Mouse (Mus musculus): ENCODE measurements around the gene Cep63. TPM values are rescaled to one million over a fixed set of nuclear protein-coding genes. Genes with fewer than 3 reads are reported as not detected.

Gene Cep63
- total RNA-seq (2021) = 10 to 100 TPM; 31.1 TPM
- long read RNA-seq, experiment 1, full-length matches to known transcripts = 31 of 48 reads
- long read RNA-seq, experiment 1, partial matches to known transcripts = 2 of 48 reads
- long read RNA-seq, experiment 1, other reads (novel, unspliced or antisense) = 15 of 48 reads
- long read RNA-seq, experiment 2, full-length matches to known transcripts = 12 of 22 reads
- long read RNA-seq, experiment 2, partial matches to known transcripts = 1 of 22 reads
- long read RNA-seq, experiment 2, other reads (novel, unspliced or antisense) = 9 of 22 reads

DNA sequence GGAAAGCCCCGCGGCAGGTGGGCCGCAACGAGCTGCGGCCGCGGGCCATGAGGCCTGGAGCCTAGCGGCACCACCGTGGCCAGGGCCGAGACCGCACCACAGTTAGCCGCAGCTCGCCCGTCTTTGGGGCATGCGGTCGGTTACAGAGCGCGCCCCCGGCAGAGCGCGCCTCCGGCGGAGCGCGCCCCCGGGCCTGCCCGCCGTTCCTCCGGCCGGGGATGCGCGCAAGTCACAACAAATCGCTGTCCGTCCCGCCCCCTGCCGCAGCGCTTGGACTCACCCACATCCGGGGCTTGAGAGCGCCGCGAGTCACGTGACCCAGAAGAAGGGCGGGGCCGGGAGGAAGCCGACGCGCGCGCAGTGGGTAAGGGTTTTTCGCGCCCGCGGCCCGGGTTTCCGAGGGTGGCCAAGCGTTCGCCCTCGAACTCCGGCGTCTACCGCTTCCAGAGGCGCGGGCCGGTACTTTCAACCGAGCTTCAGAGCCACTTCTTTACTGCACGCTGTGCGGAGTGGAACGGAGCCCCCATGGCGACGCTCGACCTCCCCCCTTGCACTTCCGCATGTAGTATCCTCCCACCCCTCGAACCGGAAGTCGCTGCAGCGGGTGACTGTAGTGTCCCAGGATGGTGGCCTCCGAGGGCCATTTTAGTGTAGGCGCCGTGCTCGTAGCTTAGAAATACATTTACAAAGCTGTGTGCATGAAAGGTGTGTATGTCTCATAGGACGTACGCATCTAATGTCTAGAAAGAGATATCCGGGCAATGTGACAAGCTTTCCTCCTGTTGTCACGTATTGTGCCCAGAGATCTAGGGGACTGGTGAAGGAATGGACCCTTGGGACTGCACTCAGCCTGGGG, at the start of gene Cep63, which contains the start of gene Anapc13:
Cep63 (minus strand) TSS at position 552 of the 856 bp plus-strand sequence.
Anapc13 (plus strand) TSS at position 314 of the 856 bp plus-strand sequence.
- peak; percentile 99 for DNase-seq

DNA sequence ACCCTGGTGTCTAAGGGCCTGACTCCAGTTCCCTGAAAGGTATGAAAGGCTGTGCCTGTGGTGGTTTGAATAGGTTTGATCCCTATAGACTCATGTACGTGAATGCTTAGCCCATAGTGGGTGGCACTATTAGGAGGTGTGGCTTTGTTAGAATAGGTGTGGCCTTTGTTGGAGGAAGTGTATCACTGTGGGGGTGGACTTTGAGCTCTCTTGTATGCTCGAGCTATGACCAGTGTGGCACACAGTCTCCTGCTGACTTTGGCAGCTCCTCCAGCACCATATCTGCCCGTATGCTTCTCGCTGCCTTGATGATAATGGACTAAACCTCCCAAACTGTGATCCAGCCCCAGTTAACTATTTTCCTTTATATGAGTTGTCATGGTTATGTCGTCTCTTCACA, 49.6 kb upstream of the Cep63 start:
- DNase-seq = no peak

DNA sequence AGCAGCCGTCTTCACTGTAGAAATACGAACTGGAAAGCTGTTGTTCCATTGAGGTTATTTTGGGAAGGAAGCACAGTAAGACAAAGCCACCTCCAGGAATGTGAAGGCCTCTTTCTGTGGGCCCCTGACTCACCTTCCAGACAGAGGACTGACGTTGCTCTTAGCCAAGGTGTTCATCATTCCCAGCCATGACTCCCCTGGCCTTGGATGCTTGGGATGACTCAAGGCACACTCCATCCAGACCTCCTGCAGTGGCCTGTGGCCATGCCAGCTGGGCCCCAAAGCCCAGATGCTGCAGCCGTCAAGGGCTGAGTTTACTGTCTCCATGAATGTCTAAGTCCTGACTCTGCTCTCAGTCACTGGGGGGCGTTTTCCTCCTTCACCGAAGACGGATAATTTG, 47.0 kb upstream of the Cep63 start:
- peak; percentile 19 for DNase-seq

GRCm38 (mm10) chr9:102668906-102669305, 42.6 kb upstream of the Cep63 start:
- no peak for DNase-seq

GRCm38 (mm10) chr9:102668115-102668514, 41.8 kb upstream of the Cep63 start:
- DNase-seq = no peak

DNA sequence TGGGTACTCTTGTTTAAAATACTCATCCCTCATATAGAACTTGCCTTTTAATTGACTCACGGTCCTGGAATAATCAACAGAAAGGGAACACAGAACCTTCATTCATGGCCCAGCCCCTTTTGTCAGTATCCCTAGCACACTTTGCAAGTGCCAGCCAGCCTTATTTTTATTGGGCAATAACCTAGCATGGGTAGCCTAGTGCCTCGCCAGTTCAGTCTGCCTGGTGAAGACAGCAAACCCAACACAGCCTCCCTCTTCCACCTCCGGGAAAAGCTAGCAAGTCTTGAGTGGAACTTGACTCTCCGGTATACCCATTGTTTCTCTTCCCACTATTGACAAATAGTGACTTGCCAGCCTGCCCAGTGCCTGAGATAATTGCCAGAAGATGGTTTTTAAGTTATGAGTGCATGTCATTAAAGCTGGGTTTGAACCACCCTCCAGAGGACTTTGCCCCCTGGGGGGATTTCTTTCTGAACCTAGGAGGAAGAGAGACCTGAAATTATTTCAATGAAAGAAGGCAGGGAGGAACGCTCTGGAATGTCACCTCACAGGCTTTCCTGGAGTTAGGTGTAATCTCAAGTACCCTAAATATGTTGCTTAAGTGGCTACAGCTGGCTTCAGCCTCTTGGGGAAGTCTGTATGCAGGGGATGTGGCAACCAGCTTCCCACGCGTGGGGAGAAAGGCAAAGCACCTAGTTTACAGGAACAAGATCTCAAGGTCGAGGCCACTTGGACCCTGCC, 30.2 kb upstream of the Cep63 start:
- DNase-seq = no peak

DNA sequence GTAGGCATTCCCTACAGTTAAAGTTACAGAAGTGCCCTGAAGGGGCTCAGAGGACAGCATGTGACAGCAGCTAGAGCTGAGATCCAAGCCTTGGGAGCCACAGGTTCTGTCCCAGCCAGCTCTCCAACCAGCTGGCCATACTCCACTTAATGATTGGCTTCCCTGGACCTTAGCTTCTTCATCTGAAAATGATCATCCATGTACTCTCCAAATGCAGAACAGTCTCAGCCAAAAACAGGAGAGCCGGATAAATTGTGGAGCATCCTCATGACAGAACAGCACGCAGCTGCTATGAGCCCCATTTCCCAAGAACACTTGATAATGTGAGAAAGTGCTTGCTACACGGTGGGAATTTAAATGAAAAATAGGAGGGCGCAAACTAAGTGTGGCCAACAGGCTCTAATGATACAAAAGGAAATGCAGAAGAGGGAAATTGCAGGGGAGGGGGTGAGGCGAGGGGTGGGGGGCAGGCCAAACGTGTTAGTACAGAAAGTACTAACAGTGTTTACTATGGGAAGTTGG, 24.9 kb upstream of the Cep63 start:
- DNase-seq = no peak

GRCm38 (mm10) chr9:102650637-102651036, 24.3 kb upstream of the Cep63 start:
- no peak for DNase-seq

DNA sequence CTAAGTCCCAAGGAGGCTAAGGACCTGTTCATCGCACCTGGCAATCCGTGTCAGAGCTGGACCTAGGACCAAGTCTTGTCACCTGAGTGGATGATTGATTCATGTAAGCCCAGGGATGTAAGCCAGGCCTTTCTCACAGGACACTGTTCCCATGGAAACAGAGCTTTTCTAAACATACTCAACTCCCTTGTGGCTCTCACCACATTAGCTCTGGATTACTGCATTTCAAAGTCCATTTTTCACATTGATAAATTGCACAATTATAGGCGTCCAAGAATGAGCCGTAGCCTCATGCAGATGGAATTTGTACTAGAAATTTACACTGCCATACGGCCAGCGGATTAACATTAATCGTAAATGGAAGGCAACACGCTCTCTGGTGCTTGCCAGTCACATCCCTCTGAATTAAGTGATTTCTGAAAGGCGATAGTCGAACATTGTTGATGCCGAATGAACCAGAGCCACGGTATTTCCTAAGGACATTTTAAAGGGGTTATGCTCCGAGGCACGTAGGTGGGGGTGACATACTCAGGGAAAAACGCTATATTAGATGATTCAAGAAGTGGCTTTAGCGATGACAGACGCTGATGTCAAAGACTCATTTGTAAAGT, 23.7 kb upstream of the Cep63 start:
- DNase-seq = no peak

DNA sequence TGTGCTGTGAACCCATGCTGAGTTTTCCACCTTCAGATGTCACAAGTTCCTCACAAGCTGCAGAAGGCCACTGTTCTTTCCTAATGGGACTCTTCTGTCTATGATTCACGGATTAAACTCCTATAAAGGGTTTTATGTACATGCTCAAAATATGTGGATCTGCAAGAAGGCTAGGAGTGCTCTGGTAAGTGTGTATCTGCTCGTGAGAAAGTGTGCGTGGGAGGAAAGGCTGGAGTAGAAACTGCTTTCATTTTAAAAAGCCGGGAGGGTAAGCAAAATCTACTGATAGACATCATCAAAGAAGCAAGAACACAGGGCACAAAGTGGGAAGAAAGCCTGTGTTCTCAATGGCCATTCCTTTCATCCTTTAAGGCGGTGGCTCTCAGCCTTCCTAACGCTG, 20.7 kb upstream of the Cep63 start:
- no peak for DNase-seq

- DNase-seq = no peak
These were observed 18.9 kb upstream of the Cep63 start for GRCm38 (mm10) chr9:102645119-102645695.

DNA sequence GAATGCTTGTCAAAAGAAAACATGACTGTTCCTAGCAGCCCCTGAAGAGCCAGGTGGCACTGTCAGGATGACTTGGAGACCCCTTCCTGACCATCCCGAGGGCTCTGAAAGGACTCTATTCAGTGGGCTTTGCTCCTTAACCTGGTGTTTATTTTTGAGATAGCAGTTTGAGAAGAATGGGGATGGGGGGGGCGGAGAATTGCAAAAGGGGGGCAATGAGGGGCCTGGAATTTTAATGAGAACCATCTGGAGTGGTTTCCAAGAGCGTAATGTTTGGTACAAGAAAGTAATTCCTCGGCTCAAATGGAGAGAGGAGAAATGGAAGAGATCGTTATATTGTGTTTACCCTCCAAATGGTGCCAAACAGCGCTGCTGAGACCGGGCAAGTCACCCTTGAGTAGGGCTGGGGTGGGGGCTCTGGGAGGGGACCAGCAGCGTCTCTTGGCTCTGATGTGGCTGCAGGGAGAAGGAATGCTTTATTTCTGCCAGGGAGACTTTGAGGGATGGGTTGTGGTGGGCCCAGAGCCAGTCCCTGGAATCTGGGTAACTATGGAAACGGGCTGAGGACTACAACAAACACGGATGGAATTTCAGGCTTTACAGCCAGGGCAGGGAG, 17.3 kb upstream of the Cep63 start:
- DNase-seq = peak; percentile 71

DNA sequence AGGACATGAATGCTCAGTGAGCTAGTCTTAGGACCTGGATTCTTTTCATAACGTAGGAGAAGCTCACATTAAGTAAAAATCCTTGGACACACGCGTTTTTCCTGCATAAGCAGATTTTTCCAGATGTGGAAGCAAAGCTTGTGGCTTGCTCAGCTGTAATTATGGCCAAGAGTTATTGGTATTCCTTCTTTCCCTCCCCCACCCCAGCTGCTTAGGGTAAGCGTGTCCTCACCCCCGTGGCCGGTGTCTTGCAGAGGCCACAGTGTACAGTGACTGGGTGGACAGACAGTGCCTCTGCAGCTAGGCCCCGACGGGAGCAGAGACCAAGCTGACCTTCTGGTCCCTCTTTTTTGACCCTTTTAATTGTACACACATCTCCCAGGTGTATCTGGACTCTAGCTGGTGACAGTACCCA, 16.7 kb upstream of the Cep63 start:
- DNase-seq = no peak

DNA sequence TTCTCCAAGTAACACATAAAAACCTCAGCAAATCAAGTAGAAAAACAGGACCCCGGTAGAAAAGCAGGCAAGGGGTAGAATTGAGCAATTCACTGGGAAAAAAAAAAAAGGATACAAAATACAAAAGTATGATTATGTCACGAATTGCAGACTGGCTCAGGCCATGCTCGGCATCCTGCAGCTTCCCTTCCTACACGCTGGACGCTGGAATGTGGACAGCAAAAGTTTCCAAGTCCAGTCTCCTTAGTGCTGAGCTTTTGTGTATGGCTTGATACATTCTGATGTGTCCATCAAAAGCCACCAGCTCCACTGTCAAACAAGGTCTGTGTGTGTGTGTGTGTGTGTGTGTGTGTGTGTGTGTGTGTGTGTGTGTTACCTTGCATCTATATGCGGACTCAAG, 15.2 kb upstream of the Cep63 start:
- no peak for DNase-seq

- DNase-seq = no peak
These were observed 13.2 kb upstream of the Cep63 start for GRCm38 (mm10) chr9:102639510-102639909.

GRCm38 (mm10) chr9:102638963-102639362, 12.6 kb upstream of the Cep63 start:
- no peak for DNase-seq

- DNase-seq = no peak
These were observed 10.8 kb upstream of the Cep63 start for GRCm38 (mm10) chr9:102637115-102637514.

DNA sequence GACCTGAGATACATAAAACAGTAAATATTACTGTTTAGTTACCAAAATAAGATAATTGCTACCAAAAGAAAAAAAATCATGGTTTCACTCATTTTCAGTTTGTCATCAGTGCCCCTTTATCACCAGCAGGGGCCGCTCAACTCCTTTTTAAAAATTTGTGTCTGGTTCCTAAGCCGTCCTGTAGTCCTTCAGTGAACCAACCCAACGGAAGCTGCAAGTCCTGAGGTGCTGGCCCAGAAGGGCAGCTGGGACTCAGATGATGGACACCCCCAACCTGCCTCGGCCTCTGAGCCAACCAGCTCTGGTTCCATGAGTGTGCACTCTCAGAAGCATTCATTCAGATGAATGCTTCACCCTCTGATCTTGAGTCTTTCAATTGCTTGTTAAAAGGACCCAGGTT, 10.2 kb upstream of the Cep63 start:
- peak; percentile 75 for DNase-seq

DNA sequence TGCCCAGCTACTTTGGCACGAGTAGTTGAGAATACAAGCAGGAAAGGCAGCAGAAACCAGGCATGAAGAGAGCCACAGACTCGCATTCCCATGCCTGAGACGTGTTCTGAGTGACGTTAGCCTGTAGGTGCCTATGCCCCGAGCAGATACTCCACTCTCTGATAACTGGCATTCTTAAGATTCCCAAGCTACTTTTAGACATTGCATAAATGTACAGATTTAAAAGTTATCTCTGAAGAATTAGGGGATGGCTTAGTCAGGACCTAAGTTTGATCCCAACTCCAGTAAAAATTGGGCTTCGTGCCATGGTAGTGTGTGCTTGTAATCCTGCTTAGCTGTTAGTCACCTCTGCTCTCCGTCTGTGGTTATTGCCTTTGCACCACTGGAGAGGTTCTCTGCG, 8.1 kb upstream of the Cep63 start:
- no peak for DNase-seq

- peak; percentile 69 for DNase-seq
These were observed 6.7 kb upstream of the Cep63 start for GRCm38 (mm10) chr9:102632923-102633537.

GRCm38 (mm10) chr9:102632173-102632572, 5.8 kb upstream of the Cep63 start:
- DNase-seq = no peak
